20 mouse cellular contexts compared by ENCODE assay signal in genomic region chr4:33920807-33921206, GRCm38 (mm10). TPM values are rescaled to one million over a fixed set of nuclear protein-coding genes. Genes with fewer than 3 reads are reported as not detected.
DNase-seq lines count a peak whose midpoint lies in the region; ATAC-seq and TF ChIP-seq lines count a peak whose summit lies in the region.
"Had no signal": no experiment of that assay in that cellular context is flagged by ENCODE, and none has a peak within 500 bp of the region (broad histone marks: within the 10 kb centered on the region; RNA-seq: fewer than 3 reads in every experiment).

No protein-coding gene starts in this region.

- ATAC-seq in lung, embryonic 14.5 days (ENCODE audit: insufficient read depth): no peak
- no peak for ATAC-seq in embryonic facial prominence, embryonic 14.5 days (ENCODE audit: low read depth)
- ATAC-seq: activated CD4-positive, CD25-positive, alpha-beta regulatory T cell, adult 4 months; forebrain, embryonic 16.5 days; Patski had no signal

- no peaks in the 10 kb centered on the region for H3K36me3 ChIP-seq in lung, embryonic 14.5 days (ENCODE audit: insufficient read depth)
- no peaks in the 10 kb centered on the region for H3K36me3 ChIP-seq in embryonic facial prominence, embryonic 14.5 days (ENCODE audit: control insufficient read depth, insufficient read depth, low read length)
- H3K36me3 ChIP-seq: embryonic facial prominence, embryonic 12.5 days; forebrain, embryonic 12.5 days; heart, embryonic 13.5 days; hindbrain, embryonic 15.5 days had no signal

- no peaks in the 10 kb centered on the region for H3K4me1 ChIP-seq in lung, embryonic 14.5 days (ENCODE audit: insufficient read depth)
- H3K4me1 ChIP-seq in embryonic facial prominence, embryonic 14.5 days (ENCODE audit: control insufficient read depth, insufficient read depth, low read length): peaks cover 7% of the 10 kb centered on the region; the same call in 1 of the 2 replicates

- H3K9ac ChIP-seq in lung, embryonic 14.5 days: no peak overlapping the region
- H3K9ac ChIP-seq in embryonic facial prominence, embryonic 14.5 days (ENCODE audit: low read depth, low read length): no peak overlapping the region
- H3K9ac ChIP-seq: embryonic facial prominence, embryonic 12.5 days; forebrain, embryonic 12.5 days; heart, embryonic 13.5 days; hindbrain, embryonic 15.5 days had no signal

- H3K9me3 ChIP-seq in lung, embryonic 14.5 days (ENCODE audit: low read depth, low read length): no peaks in the 10 kb centered on the region
- no peaks in the 10 kb centered on the region for H3K9me3 ChIP-seq in embryonic facial prominence, embryonic 14.5 days (ENCODE audit: control insufficient read depth, low read length)
- H3K9me3 ChIP-seq: embryonic facial prominence, embryonic 12.5 days; forebrain, embryonic 12.5 days; heart, embryonic 13.5 days; hindbrain, embryonic 15.5 days had no signal

- no peak for TF ChIP-seq CTCF in lung, embryonic 14.5 days (IDR thresholded peaks at IDR 0.05; ENCODE audit: low read depth)

- H3K27me3 ChIP-seq in lung, embryonic 14.5 days (ENCODE audit: insufficient read depth, low read length): peaks cover 29% of the 10 kb centered on the region
- peaks cover 6% of the 10 kb centered on the region for H3K27me3 ChIP-seq in embryonic facial prominence, embryonic 14.5 days (replicated peaks; ENCODE audit: control insufficient read depth, insufficient read depth, low read length)
- H3K27me3 ChIP-seq: CH12.LX; hindbrain, embryonic 15.5 days had no signal

- no peak overlapping the region for H3K4me2 ChIP-seq in lung, embryonic 14.5 days
- H3K4me2 ChIP-seq in embryonic facial prominence, embryonic 14.5 days (ENCODE audit: low read depth, low read length): no peak overlapping the region
- H3K4me2 ChIP-seq: embryonic facial prominence, embryonic 12.5 days; forebrain, embryonic 12.5 days; heart, embryonic 13.5 days; hindbrain, embryonic 15.5 days had no signal

- no peak overlapping the region for H3K4me3 ChIP-seq in lung, embryonic 14.5 days (ENCODE audit: low read depth, low read length)
- H3K4me3 ChIP-seq in embryonic facial prominence, embryonic 14.5 days (ENCODE audit: low read depth, low read length): no peak overlapping the region
- H3K4me3 ChIP-seq: embryonic facial prominence, embryonic 12.5 days; forebrain, embryonic 12.5 days; heart, embryonic 13.5 days; hindbrain, embryonic 15.5 days had no signal

- no peak overlapping the region for H3K27ac ChIP-seq in lung, embryonic 14.5 days (ENCODE audit: low read depth)
- no peak overlapping the region for H3K27ac ChIP-seq in embryonic facial prominence, embryonic 14.5 days (replicated peaks; ENCODE audit: low read depth, low read length)
- H3K27ac ChIP-seq: embryonic facial prominence, embryonic 12.5 days; forebrain, embryonic 12.5 days; heart, embryonic 13.5 days; hindbrain, embryonic 15.5 days had no signal

- DNase-seq in lung, embryonic 14.5 days: peak; percentile 71
- no peak for DNase-seq in lung, adult 18-20 months
- peak; percentile 23 for DNase-seq in right cerebral cortex, adult 18-20 months
- DNase-seq in right cerebral cortex, adult 2 months (ENCODE audit: low spot score in 2 of 2): no peak
- peak; percentile 65 for DNase-seq in embryonic facial prominence, embryonic 14.5 days (ENCODE audit: low spot score)
- no peak for DNase-seq in adrenal gland, postnatal 10 days
- DNase-seq: adrenal gland, postnatal 25 days; cerebellum, adult 2 months; cerebellum, postnatal 10 days; embryo, embryonic 11 days; gastrocnemius, postnatal 36 days; heart, postnatal 36 days had no signal

- 24% methylated on average over 5 of the region's 5 CpGs for WGBS in lung, embryonic 14.5 days
- WGBS in embryonic facial prominence, embryonic 14.5 days: 39% methylated on average over 5 of the region's 5 CpGs

RNA-seq across cellular contexts. Expression of gene Cnr1, which starts 3.6 kb away (rescaled TPM):
- polyA plus RNA-seq in lung, embryonic 14.5 days (2014; fragmentation: Nextera tagmentation; extraction: Ambion mirVana): 0.71 and 0.89 TPM in 2 replicates
- 6.4 and 7.9 TPM in 2 replicates for polyA plus RNA-seq in embryonic facial prominence, embryonic 14.5 days (2014; fragmentation: Nextera tagmentation; extraction: Ambion mirVana)
- total RNA-seq in adrenal gland, postnatal 10 days (2021): 10 to 100 TPM; 17.4 to 25.3 TPM
- total RNA-seq: CH12.LX had no signal
- polyA plus RNA-seq: activated CD4-positive, CD25-positive, alpha-beta regulatory T cell, adult 4 months; Patski had no signal

Comparison
In these comparisons a context has a peak if more than half of its experiments do, and no peak if none do; other contexts are left out.
1. DNase-seq: peak in lung, embryonic 14.5 days (single experiment), right cerebral cortex, adult 18-20 months (single experiment) and embryonic facial prominence, embryonic 14.5 days (single experiment); none in lung, adult 18-20 months (0 of 2), right cerebral cortex, adult 2 months (0 of 2) and adrenal gland, postnatal 10 days (single experiment).